ENCODE assay signal across 10 mouse cellular contexts in the genomic region with DNA sequence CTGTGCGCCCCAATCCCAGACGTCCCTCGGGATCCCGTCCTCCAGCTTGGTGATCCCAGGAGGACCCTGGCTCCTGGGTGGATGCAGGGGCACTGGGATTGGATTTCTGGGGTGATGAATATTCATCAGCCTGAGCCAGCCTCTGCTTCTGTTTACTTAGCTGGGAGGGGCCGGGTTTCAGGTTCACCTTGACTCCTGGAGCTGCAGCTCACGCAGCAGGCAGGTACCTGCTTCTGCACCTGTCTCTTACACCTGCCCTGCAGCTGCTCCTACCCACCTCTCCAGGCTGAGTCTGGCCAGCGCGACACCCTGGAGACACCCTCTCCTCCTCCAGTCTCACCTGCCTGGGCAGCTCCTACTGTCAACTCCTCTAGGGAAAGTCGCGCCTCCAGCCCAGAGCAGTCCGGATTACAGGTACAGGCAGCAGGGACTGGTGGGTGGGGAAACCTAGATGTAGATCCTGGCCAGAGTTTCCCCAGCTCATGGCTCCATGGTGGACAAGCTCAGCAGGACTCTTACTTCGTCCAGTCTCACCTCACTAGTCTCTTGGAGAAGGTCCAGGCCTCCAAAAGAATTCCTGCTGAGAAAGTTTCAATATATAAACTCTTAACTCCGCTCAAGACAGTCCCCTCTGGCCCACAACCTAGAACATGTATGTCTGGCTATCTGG. TPM values are rescaled to one million over a fixed set of nuclear protein-coding genes. Genes with fewer than 3 reads are reported as not detected.
DNase-seq lines count a peak whose midpoint lies in the region; ATAC-seq and TF ChIP-seq lines count a peak whose summit lies in the region.
"Had no signal": no experiment of that assay in that cellular context is flagged by ENCODE, and none has a peak within 500 bp of the region (broad histone marks: within the 10 kb centered on the region; RNA-seq: fewer than 3 reads in every experiment).

No protein-coding gene starts in this region.

- H3K4me3 ChIP-seq in neural tube, embryonic 11.5 days (ENCODE audit: low read depth, low read length): no peak overlapping the region
- H3K4me3 ChIP-seq in intestine, embryonic 15.5 days (replicated peaks): peak overlapping the region; percentile 44
- H3K4me3 ChIP-seq in liver, embryonic 11.5 days (ENCODE audit: low read depth, low read length): 0 out of 2 replicates have a peak overlapping the region, but pooled peaks have one; percentile 10
- peak overlapping the region; percentile 87 for H3K4me3 ChIP-seq in small intestine, adult 2 months (ENCODE audit: low read depth, low read length)
- no peak overlapping the region for H3K4me3 ChIP-seq in heart, adult 2 months

- TF ChIP-seq CTCF in small intestine, adult 2 months (IDR thresholded peaks at IDR 0.05; ENCODE audit: extremely low read depth, insufficient read length, insufficient replicate concordance, low read depth, low read length): no peak
- no peak for TF ChIP-seq CTCF in heart, adult 2 months (IDR thresholded peaks at IDR 0.05)

- TF ChIP-seq EP300 in heart, adult 2 months (IDR thresholded peaks at IDR 0.05; ENCODE audit: insufficient read depth, low read depth, low read length): no peak

- DNase-seq in neural tube, embryonic 11.5 days (ENCODE audit: low spot score): no peak
- no peak for DNase-seq in neural tube, embryonic 10.5 days (ENCODE audit: extremely low spot score, low spot score)
- no peak for DNase-seq in liver, embryonic 11.5 days (ENCODE audit: low spot score)
- DNase-seq in spleen, postnatal 14 days (ENCODE audit: low spot score in 2 of 2): no peak
- DNase-seq in heart, adult 2 months: no peak
- DNase-seq: gastrocnemius, postnatal 36 days had no signal

- H3K27me3 ChIP-seq in neural tube, embryonic 11.5 days (ENCODE audit: control insufficient read depth, insufficient read depth, low read length): peaks cover 6% of the 10 kb centered on the region; the same call in 1 of the 2 replicates
- H3K27me3 ChIP-seq in intestine, embryonic 15.5 days (replicated peaks): no peaks in the 10 kb centered on the region
- peaks cover 12% of the 10 kb centered on the region; the same call in 1 of the 2 replicates for H3K27me3 ChIP-seq in liver, embryonic 11.5 days (replicated peaks; ENCODE audit: control insufficient read depth, insufficient read depth, low read length)
- no peaks in the 10 kb centered on the region for H3K27me3 ChIP-seq in small intestine, adult 2 months (ENCODE audit: control insufficient read depth, insufficient read depth, low read length)
- peaks cover 3% of the 10 kb centered on the region; the same call in 1 of the 2 replicates for H3K27me3 ChIP-seq in heart, adult 2 months (ENCODE audit: control insufficient read depth, insufficient read depth, low read length)

- no peaks in the 10 kb centered on the region for H3K79me2 ChIP-seq in heart, adult 2 months (replicated peaks; ENCODE audit: control insufficient read depth, insufficient read depth, low read length)

- no peaks in the 10 kb centered on the region for H3K9me3 ChIP-seq in neural tube, embryonic 11.5 days (ENCODE audit: control insufficient read depth, low read length)
- H3K9me3 ChIP-seq in intestine, embryonic 15.5 days: no peaks in the 10 kb centered on the region
- no peaks in the 10 kb centered on the region for H3K9me3 ChIP-seq in liver, embryonic 11.5 days (ENCODE audit: control insufficient read depth, low read length)

- TF ChIP-seq POLR2A in small intestine, adult 2 months (IDR thresholded peaks at IDR 0.05; ENCODE audit: low read depth, low read length): peak; percentile 89
- no peak for TF ChIP-seq POLR2A in heart, adult 2 months (IDR thresholded peaks at IDR 0.05; ENCODE audit: insufficient read depth, low read depth, low read length)

- no peaks in the 10 kb centered on the region for H3K36me3 ChIP-seq in neural tube, embryonic 11.5 days (ENCODE audit: control insufficient read depth, insufficient read depth, low read length)
- H3K36me3 ChIP-seq in intestine, embryonic 15.5 days: no peaks in the 10 kb centered on the region
- H3K36me3 ChIP-seq in liver, embryonic 11.5 days (ENCODE audit: control insufficient read depth, insufficient read depth, low read length): no peaks in the 10 kb centered on the region
- H3K36me3 ChIP-seq in small intestine, adult 2 months (ENCODE audit: control insufficient read depth, insufficient read depth, low read length): peaks cover 23% of the 10 kb centered on the region
- H3K36me3 ChIP-seq in heart, adult 2 months (ENCODE audit: control insufficient read depth, insufficient read depth, low read length): no peaks in the 10 kb centered on the region

- no peaks in the 10 kb centered on the region for H3K4me1 ChIP-seq in neural tube, embryonic 11.5 days (ENCODE audit: control insufficient read depth, insufficient read depth, low read length)
- H3K4me1 ChIP-seq in intestine, embryonic 15.5 days (replicated peaks): peaks cover 16% of the 10 kb centered on the region
- peaks cover 49% of the 10 kb centered on the region for H3K4me1 ChIP-seq in liver, embryonic 11.5 days (replicated peaks; ENCODE audit: control insufficient read depth, insufficient read depth, low read length)
- peaks cover 25% of the 10 kb centered on the region for H3K4me1 ChIP-seq in small intestine, adult 2 months (ENCODE audit: control insufficient read depth, insufficient read depth, insufficient read length, low read length)
- peaks cover 2% of the 10 kb centered on the region; the same call in 1 of the 2 replicates for H3K4me1 ChIP-seq in heart, adult 2 months (ENCODE audit: control insufficient read depth, insufficient read depth, low read length)

- intact Hi-C loops in heart, adult 2 months (cut with DNase I): no loop called here

- no peak overlapping the region for H3K27ac ChIP-seq in neural tube, embryonic 11.5 days (ENCODE audit: low read depth, low read length)
- H3K27ac ChIP-seq in intestine, embryonic 15.5 days: peak overlapping the region; percentile 98
- H3K27ac ChIP-seq in liver, embryonic 11.5 days (ENCODE audit: low read depth, low read length): peak overlapping the region; percentile 52
- H3K27ac ChIP-seq in small intestine, adult 2 months (ENCODE audit: insufficient read depth, low read depth, low read length): peak overlapping the region; percentile 100
- H3K27ac ChIP-seq in heart, adult 2 months: no peak overlapping the region

- peak overlapping the region; percentile 22; the same call in 1 of the 2 replicates for H3K9ac ChIP-seq in neural tube, embryonic 11.5 days (ENCODE audit: low read length)
- peak overlapping the region; percentile 62 for H3K9ac ChIP-seq in intestine, embryonic 15.5 days
- H3K9ac ChIP-seq in liver, embryonic 11.5 days (ENCODE audit: low read depth, low read length): peak overlapping the region; percentile 10; the same call in 1 of the 2 replicates
- H3K9ac ChIP-seq in heart, adult 2 months (ENCODE audit: low read depth, low read length): no peak overlapping the region

- 17% methylated on average over 13 of the region's 13 CpGs for WGBS in neural tube, embryonic 11.5 days
- 10% methylated on average over 13 of the region's 13 CpGs for WGBS in intestine, embryonic 15.5 days
- WGBS in liver, embryonic 11.5 days: 36% methylated on average over 13 of the region's 13 CpGs
- 11% methylated on average over 13 of the region's 13 CpGs for WGBS in small intestine, adult 2 months
- 25% methylated on average over 13 of the region's 13 CpGs for WGBS in heart, adult 2 months

- ATAC-seq in neural tube, embryonic 11.5 days (ENCODE audit: insufficient read depth, low FRiP score, low TSS enrichment): no peak
- peak; percentile 88 for ATAC-seq in intestine, embryonic 15.5 days
- no peak for ATAC-seq in liver, embryonic 11.5 days (replicated peaks; ENCODE audit: low FRiP score)
- ATAC-seq in megakaryocyte, adult 5-6 weeks (ENCODE audit: poor library complexity, severe bottlenecking): no peak

- H3K4me2 ChIP-seq in neural tube, embryonic 11.5 days (ENCODE audit: low read depth): no peak overlapping the region
- peak overlapping the region; percentile 52 for H3K4me2 ChIP-seq in intestine, embryonic 15.5 days (replicated peaks)
- peak overlapping the region; percentile 26 for H3K4me2 ChIP-seq in liver, embryonic 11.5 days

RNA-seq across cellular contexts. Expression of gene Prr15l, which starts 1.3 kb away (rescaled TPM):
- 0.57 and 0.78 TPM in 2 replicates for polyA plus RNA-seq in neural tube, embryonic 11.5 days (2014; fragmentation: Nextera tagmentation; extraction: Ambion mirVana)
- polyA plus RNA-seq in intestine, embryonic 15.5 days (2015; fragmentation: Nextera tagmentation; extraction: Ambion mirVana): 84.7 and 86.9 TPM in 2 replicates
- polyA plus RNA-seq in liver, embryonic 11.5 days (2014; fragmentation: Nextera tagmentation; extraction: Ambion mirVana): 1.8 and 2.2 TPM in 2 replicates
- 56.6 and 137 TPM in 2 replicates for polyA plus RNA-seq in small intestine, adult 2 months (2012; rRNA removed)
- 0.07 TPM in 1 of 2 replicates, not detected in the other for total RNA-seq in megakaryocyte, adult 5-6 weeks (2015)
- total RNA-seq in megakaryocyte, adult 5-6 weeks (2017): 0.16 and 0.29 TPM in 2 replicates
- 1 to 10 TPM in 1 of 2 experiments, under 1 TPM in 1; 0.93 to 2.1 TPM for total RNA-seq in heart, adult 2 months (2021)
- 0.70 and 2.5 TPM in 2 replicates for polyA plus RNA-seq in heart, adult 2 months (2012; rRNA removed)
- total RNA-seq: gastrocnemius, postnatal 36 days; megakaryocyte-erythroid progenitor cell, adult 5-6 weeks had no signal

RNA-seq across cellular contexts. Expression of gene Cdk5rap3, which starts 12.9 kb away (rescaled TPM):
- polyA plus RNA-seq in neural tube, embryonic 11.5 days (2014; fragmentation: Nextera tagmentation; extraction: Ambion mirVana): 92.7 and 93.1 TPM in 2 replicates
- 64.2 and 66.7 TPM in 2 replicates for polyA plus RNA-seq in intestine, embryonic 15.5 days (2015; fragmentation: Nextera tagmentation; extraction: Ambion mirVana)
- polyA plus RNA-seq in liver, embryonic 11.5 days (2014; fragmentation: Nextera tagmentation; extraction: Ambion mirVana): 69.6 and 71.3 TPM in 2 replicates
- polyA plus RNA-seq in small intestine, adult 2 months (2012; rRNA removed): 23.2 and 33.1 TPM in 2 replicates
- total RNA-seq in megakaryocyte, adult 5-6 weeks (2015): 17.5 and 21.1 TPM in 2 replicates
- total RNA-seq in megakaryocyte, adult 5-6 weeks (2017): 23.9 and 37.3 TPM in 2 replicates
- 10 to 100 TPM; 17.4 to 25.2 TPM for total RNA-seq in heart, adult 2 months (2021)
- 13.8 and 17.5 TPM in 2 replicates for polyA plus RNA-seq in heart, adult 2 months (2012; rRNA removed)

RNA-seq across cellular contexts. Expression of gene Pnpo, which starts 14.6 kb away (rescaled TPM):
- polyA plus RNA-seq in neural tube, embryonic 11.5 days (2014; fragmentation: Nextera tagmentation; extraction: Ambion mirVana): 24.0 and 26.2 TPM in 2 replicates
- 81.9 and 92.8 TPM in 2 replicates for polyA plus RNA-seq in intestine, embryonic 15.5 days (2015; fragmentation: Nextera tagmentation; extraction: Ambion mirVana)
- polyA plus RNA-seq in liver, embryonic 11.5 days (2014; fragmentation: Nextera tagmentation; extraction: Ambion mirVana): 206 and 226 TPM in 2 replicates
- 28.4 and 44.6 TPM in 2 replicates for polyA plus RNA-seq in small intestine, adult 2 months (2012; rRNA removed)
- 16.8 and 19.9 TPM in 2 replicates for total RNA-seq in megakaryocyte, adult 5-6 weeks (2015)
- total RNA-seq in megakaryocyte, adult 5-6 weeks (2017): 29.1 and 32.8 TPM in 2 replicates
- total RNA-seq in heart, adult 2 months (2021): 10 to 100 TPM; 12.9 to 13.0 TPM
- polyA plus RNA-seq in heart, adult 2 months (2012; rRNA removed): 21.3 and 22.0 TPM in 2 replicates

RNA-seq across cellular contexts. Expression of gene Sp2, which starts 53.5 kb away (rescaled TPM):
- 26.9 and 29.4 TPM in 2 replicates for polyA plus RNA-seq in neural tube, embryonic 11.5 days (2014; fragmentation: Nextera tagmentation; extraction: Ambion mirVana)
- 13.3 and 15.1 TPM in 2 replicates for polyA plus RNA-seq in intestine, embryonic 15.5 days (2015; fragmentation: Nextera tagmentation; extraction: Ambion mirVana)
- 18.3 and 18.9 TPM in 2 replicates for polyA plus RNA-seq in liver, embryonic 11.5 days (2014; fragmentation: Nextera tagmentation; extraction: Ambion mirVana)
- 11.0 and 20.1 TPM in 2 replicates for polyA plus RNA-seq in small intestine, adult 2 months (2012; rRNA removed)
- total RNA-seq in megakaryocyte, adult 5-6 weeks (2015): 45.7 and 46.6 TPM in 2 replicates
- total RNA-seq in megakaryocyte, adult 5-6 weeks (2017): 5.3 and 8.3 TPM in 2 replicates
- 10 to 100 TPM; 10.4 to 12.4 TPM for total RNA-seq in heart, adult 2 months (2021)
- polyA plus RNA-seq in heart, adult 2 months (2012; rRNA removed): 10.3 and 12.3 TPM in 2 replicates

Comparison
In these comparisons a context has a peak if more than half of its experiments do, and no peak if none do; other contexts are left out.
1. H3K27ac ChIP-seq: peak in intestine, embryonic 15.5 days (single experiment), liver, embryonic 11.5 days (single experiment) and small intestine, adult 2 months (single experiment); none in neural tube, embryonic 11.5 days (single experiment) and heart, adult 2 months (single experiment).
2. H3K4me3 ChIP-seq: peak in intestine, embryonic 15.5 days (single experiment), liver, embryonic 11.5 days (single experiment) and small intestine, adult 2 months (single experiment); none in neural tube, embryonic 11.5 days (single experiment) and heart, adult 2 months (single experiment).
3. RNA of gene Prr15l, which starts 1.3 kb away (polyA plus RNA-seq): 56.6 to 137 TPM in small intestine, adult 2 months and 84.7 to 86.9 TPM in intestine, embryonic 15.5 days; 0.70 to 2.5 TPM in heart, adult 2 months, 1.8 to 2.2 TPM in liver, embryonic 11.5 days and 0.57 to 0.78 TPM in neural tube, embryonic 11.5 days; every median in the first group is over 10 times any median in the second.